ENCODE assay signal across 11 mouse cellular contexts in genomic region chr14:9467690-9468458, GRCm38 (mm10).
DNase-seq lines count a peak whose midpoint lies in the region; ATAC-seq and TF ChIP-seq lines count a peak whose summit lies in the region.
"Had no signal": no experiment of that assay in that cellular context is flagged by ENCODE, and none has a peak within 500 bp of the region (broad histone marks: within the 10 kb centered on the region; RNA-seq: fewer than 3 reads in every experiment).

No protein-coding gene starts in this region.

- peak; percentile 72 for ATAC-seq in kidney, embryonic 14.5 days (ENCODE audit: low FRiP score, low TSS enrichment)
- no peak for ATAC-seq in embryonic facial prominence, embryonic 11.5 days (replicated peaks; ENCODE audit: insufficient number of reproducible peaks, low FRiP score, low TSS enrichment, low read depth)

- TF ChIP-seq POLR2A in heart, adult 2 months (IDR thresholded peaks at IDR 0.05; ENCODE audit: insufficient read depth, low read depth, low read length): no peak

- H3K4me1 ChIP-seq in kidney, embryonic 14.5 days (ENCODE audit: control insufficient read depth, insufficient read depth, low read length): no peaks in the 10 kb centered on the region
- H3K4me1 ChIP-seq in embryonic facial prominence, embryonic 11.5 days (ENCODE audit: control insufficient read depth, insufficient read depth, low read length): no peaks in the 10 kb centered on the region
- peaks cover 14% of the 10 kb centered on the region for H3K4me1 ChIP-seq in limb, embryonic 10.5 days
- H3K4me1 ChIP-seq in heart, adult 2 months (ENCODE audit: control insufficient read depth, insufficient read depth, low read length): peaks cover 3% of the 10 kb centered on the region; the same call in 1 of the 2 replicates
- H3K4me1 ChIP-seq: forebrain, embryonic 12.5 days had no signal

- 52% methylated on average over 7 of the region's 7 CpGs for WGBS in kidney, embryonic 14.5 days
- WGBS in embryonic facial prominence, embryonic 11.5 days: 53% methylated on average over 7 of the region's 7 CpGs
- WGBS in limb, embryonic 10.5 days: 66% methylated on average over 7 of the region's 7 CpGs
- WGBS in heart, adult 2 months: 56% methylated on average over 7 of the region's 7 CpGs

- TF ChIP-seq CTCF in heart, adult 2 months (IDR thresholded peaks at IDR 0.05): no peak

- TF ChIP-seq EP300 in heart, adult 2 months (IDR thresholded peaks at IDR 0.05; ENCODE audit: insufficient read depth, low read depth, low read length): no peak

- H3K36me3 ChIP-seq in kidney, embryonic 14.5 days (ENCODE audit: control insufficient read depth, insufficient read depth, low read length): no peaks in the 10 kb centered on the region
- H3K36me3 ChIP-seq in embryonic facial prominence, embryonic 11.5 days (replicated peaks; ENCODE audit: control insufficient read depth, insufficient read depth, low read depth, low read length): no peaks in the 10 kb centered on the region
- no peaks in the 10 kb centered on the region for H3K36me3 ChIP-seq in limb, embryonic 10.5 days
- H3K36me3 ChIP-seq in heart, adult 2 months (ENCODE audit: control insufficient read depth, insufficient read depth, low read length): no peaks in the 10 kb centered on the region
- H3K36me3 ChIP-seq: forebrain, embryonic 12.5 days; heart, embryonic 13.5 days had no signal

- no peaks in the 10 kb centered on the region for H3K79me2 ChIP-seq in heart, adult 2 months (replicated peaks; ENCODE audit: control insufficient read depth, insufficient read depth, low read length)

- DNase-seq in kidney, postnatal 25 days: no peak
- peak; percentile 26 for DNase-seq in ZHBTc4 (ENCODE audit: low read depth, low spot score)
- DNase-seq in embryonic facial prominence, embryonic 11.5 days (ENCODE audit: low spot score): peak; percentile 14
- peak; percentile 38 for DNase-seq in limb, embryonic 10.5 days (ENCODE audit: low spot score)
- no peak for DNase-seq in urinary bladder, adult 2 months (ENCODE audit: low spot score)
- DNase-seq in heart, adult 2 months: no peak
- DNase-seq: adrenal gland, postnatal 14 days; right cerebral cortex, postnatal 14 days had no signal

- H3K4me2 ChIP-seq in kidney, embryonic 14.5 days (replicated peaks; ENCODE audit: low read depth, low read length): no peak overlapping the region
- no peak overlapping the region for H3K4me2 ChIP-seq in embryonic facial prominence, embryonic 11.5 days (ENCODE audit: low read depth, low read length)
- H3K4me2 ChIP-seq: forebrain, embryonic 12.5 days; heart, embryonic 13.5 days had no signal

- no peak overlapping the region for H3K9ac ChIP-seq in kidney, embryonic 14.5 days (ENCODE audit: low read depth, low read length)
- H3K9ac ChIP-seq in embryonic facial prominence, embryonic 11.5 days (replicated peaks; ENCODE audit: low read length): no peak overlapping the region
- H3K9ac ChIP-seq in heart, adult 2 months (ENCODE audit: low read depth, low read length): no peak overlapping the region
- H3K9ac ChIP-seq: forebrain, embryonic 12.5 days; heart, embryonic 13.5 days had no signal

- H3K4me3 ChIP-seq in kidney, embryonic 14.5 days (ENCODE audit: low read length): no peak overlapping the region
- no peak overlapping the region for H3K4me3 ChIP-seq in embryonic facial prominence, embryonic 11.5 days (ENCODE audit: low read depth, low read length)
- no peak overlapping the region for H3K4me3 ChIP-seq in limb, embryonic 10.5 days
- H3K4me3 ChIP-seq in heart, adult 2 months: no peak overlapping the region
- H3K4me3 ChIP-seq: forebrain, embryonic 12.5 days; heart, embryonic 13.5 days had no signal

- intact Hi-C loops in heart, adult 2 months (cut with DNase I): no loop called here

- no peaks in the 10 kb centered on the region for H3K27me3 ChIP-seq in kidney, embryonic 14.5 days (ENCODE audit: control insufficient read depth, insufficient read depth, low read length)
- no peaks in the 10 kb centered on the region for H3K27me3 ChIP-seq in embryonic facial prominence, embryonic 11.5 days (ENCODE audit: control insufficient read depth, insufficient read depth, low read length)
- H3K27me3 ChIP-seq in limb, embryonic 10.5 days (ENCODE audit: low read depth, poor library complexity, severe bottlenecking): no peaks in the 10 kb centered on the region
- H3K27me3 ChIP-seq in heart, adult 2 months (ENCODE audit: control insufficient read depth, insufficient read depth, low read length): no peaks in the 10 kb centered on the region
- H3K27me3 ChIP-seq: forebrain, embryonic 12.5 days; heart, embryonic 13.5 days had no signal

- no peak overlapping the region for H3K27ac ChIP-seq in kidney, embryonic 14.5 days (ENCODE audit: low read depth, low read length)
- H3K27ac ChIP-seq in embryonic facial prominence, embryonic 11.5 days (replicated peaks; ENCODE audit: low read depth, low read length): no peak overlapping the region
- H3K27ac ChIP-seq in limb, embryonic 10.5 days: peak overlapping the region; percentile 73
- no peak overlapping the region for H3K27ac ChIP-seq in heart, adult 2 months
- H3K27ac ChIP-seq: forebrain, embryonic 12.5 days; heart, embryonic 13.5 days had no signal

- no peaks in the 10 kb centered on the region for H3K9me3 ChIP-seq in kidney, embryonic 14.5 days (ENCODE audit: control insufficient read depth, low read length)
- no peaks in the 10 kb centered on the region for H3K9me3 ChIP-seq in embryonic facial prominence, embryonic 11.5 days (replicated peaks; ENCODE audit: control insufficient read depth, low read length)
- no peaks in the 10 kb centered on the region for H3K9me3 ChIP-seq in limb, embryonic 10.5 days (replicated peaks)
- H3K9me3 ChIP-seq: forebrain, embryonic 12.5 days; heart, embryonic 13.5 days had no signal

Comparison
In these comparisons a context has a peak if more than half of its experiments do, and no peak if none do; other contexts are left out.
1. DNase-seq: peak in ZHBTc4 (single experiment), embryonic facial prominence, embryonic 11.5 days (single experiment) and limb, embryonic 10.5 days (single experiment); none in kidney, postnatal 25 days (0 of 2), urinary bladder, adult 2 months (single experiment) and heart, adult 2 months (0 of 2).